Comparison of ENCODE assay signal across 8 mouse cellular contexts in genomic region chr19:43689419-43690246, GRCm38 (mm10). TPM values are rescaled to one million over a fixed set of nuclear protein-coding genes. Genes with fewer than 3 reads are reported as not detected.
DNase-seq lines count a peak whose midpoint lies in the region; ATAC-seq and TF ChIP-seq lines count a peak whose summit lies in the region.

Gene Entpd7 (plus strand): TSS chr19:43689672.

- under 1% methylated on average over 60 of the region's 60 CpGs for WGBS in forebrain, embryonic 12.5 days
- under 1% methylated on average over 59 of the region's 60 CpGs for WGBS in heart, postnatal 0 days
- under 1% methylated on average over 60 of the region's 60 CpGs for WGBS in liver, embryonic 16.5 days (ENCODE audit: insufficient replicate concordance)
- WGBS in neural tube, embryonic 13.5 days, result under 1% methylated on average over 60 of the region's 60 CpGs

- H3K4me3 ChIP-seq in CH12.LX (replicated peaks in 1 of 3; ENCODE audit: low read depth in 2 of 3, low read length in 2 of 3, poor library complexity in 1 of 3), result peak within 1 kb of the TSS; percentile 77 to 95 (median 88)
- H3K4me3 ChIP-seq in forebrain, embryonic 12.5 days (replicated peaks), result peak within 1 kb of the TSS; percentile 65
- H3K4me3 ChIP-seq in heart, postnatal 0 days (ENCODE audit: low read depth, low read length), result peak within 1 kb of the TSS; percentile 79
- H3K4me3 ChIP-seq in liver, embryonic 16.5 days (ENCODE audit: low read depth, low read length), result peak within 1 kb of the TSS; percentile 71
- peak within 1 kb of the TSS; percentile 79 for H3K4me3 ChIP-seq in neural tube, embryonic 13.5 days
- H3K4me3 ChIP-seq in testis, adult 2 months (ENCODE audit: control insufficient read depth, low read depth, low read length), result peak within 1 kb of the TSS; percentile 89

- peak; percentile 85 for TF ChIP-seq POLR2A in CH12.LX (IDR thresholded peaks at IDR 0.05; ENCODE audit: low read depth, low read length)
- TF ChIP-seq POLR2A in testis, adult 2 months (IDR thresholded peaks at IDR 0.05; ENCODE audit: control insufficient read depth, low read depth, low read length), result peak; percentile 63

- dilution Hi-C loops in CH12.LX (cut with MboI; ENCODE audit: extremely low pct_ligation_motif_present, extremely low pct_unique_long_range_greater_than_20kb, low sequenced_read_pairs), result no loop called here

- TF ChIP-seq CTCF in CH12.LX (conservative IDR thresholded peaks at IDR 0.05 in 1 of 2, IDR thresholded peaks at IDR 0.05 in 1 of 2; ENCODE audit: low read depth in 2 of 2, low read length in 2 of 2), result no peak
- peak; percentile 52 for TF ChIP-seq CTCF in heart, postnatal 0 days (IDR thresholded peaks at IDR 0.05; ENCODE audit: low read depth)
- peak; percentile 12; the same call in 1 of the 2 replicates for TF ChIP-seq CTCF in testis, adult 2 months (IDR thresholded peaks at IDR 0.05; ENCODE audit: control insufficient read depth, insufficient read depth, insufficient replicate concordance, low read depth, low read length)

- H3K27ac ChIP-seq in CH12.LX (ENCODE audit: insufficient read depth, low read depth), result no peak within 1 kb of the TSS
- peak within 1 kb of the TSS; percentile 76 for H3K27ac ChIP-seq in forebrain, embryonic 12.5 days
- 0 out of 2 replicates have a peak within 1 kb of the TSS, but pooled peaks have one; percentile 14 for H3K27ac ChIP-seq in heart, postnatal 0 days (ENCODE audit: low read depth)
- H3K27ac ChIP-seq in liver, embryonic 16.5 days (ENCODE audit: low read length), result no peak within 1 kb of the TSS
- H3K27ac ChIP-seq in neural tube, embryonic 13.5 days (replicated peaks), result peak within 1 kb of the TSS; percentile 86
- H3K27ac ChIP-seq in testis, adult 2 months (ENCODE audit: control insufficient read depth, insufficient read depth, low read depth, low read length), result peak within 1 kb of the TSS; percentile 5; the same call in 1 of the 2 replicates

- in situ Hi-C loops in CH12.LX (cut with MboI; ENCODE audit: low pct_ligation_motif_present, low pct_unique_long_range_greater_than_20kb, low sequenced_read_pairs), result no loop called here

- H3K27me3 ChIP-seq in CH12.LX (replicated peaks), result no peaks in the 10 kb centered on the region
- H3K27me3 ChIP-seq in forebrain, embryonic 12.5 days, result peaks cover 9% of the 10 kb centered on the region
- no peaks in the 10 kb centered on the region for H3K27me3 ChIP-seq in heart, postnatal 0 days (ENCODE audit: control insufficient read depth, insufficient read depth, low read length)
- no peaks in the 10 kb centered on the region for H3K27me3 ChIP-seq in liver, embryonic 16.5 days (ENCODE audit: control insufficient read depth, insufficient read depth, low read depth, low read length)
- no peaks in the 10 kb centered on the region for H3K27me3 ChIP-seq in neural tube, embryonic 13.5 days
- no peaks in the 10 kb centered on the region for H3K27me3 ChIP-seq in testis, adult 2 months (ENCODE audit: control insufficient read depth, insufficient read depth, low read length)

- H3K36me3 ChIP-seq in CH12.LX (replicated peaks in 1 of 2; ENCODE audit: control insufficient read depth in 1 of 2, insufficient read depth in 1 of 2, low read length in 1 of 2), result peaks cover 2 to 18% of the 10 kb centered on the region in 2 experiments
- peaks cover 3% of the 10 kb centered on the region; the same call in 1 of the 2 replicates for H3K36me3 ChIP-seq in forebrain, embryonic 12.5 days (replicated peaks)
- H3K36me3 ChIP-seq in heart, postnatal 0 days (replicated peaks; ENCODE audit: control insufficient read depth, insufficient read depth, low read length), result no peaks in the 10 kb centered on the region
- no peaks in the 10 kb centered on the region for H3K36me3 ChIP-seq in liver, embryonic 16.5 days (ENCODE audit: control insufficient read depth, insufficient read depth)
- peaks cover 8% of the 10 kb centered on the region for H3K36me3 ChIP-seq in neural tube, embryonic 13.5 days
- no peaks in the 10 kb centered on the region for H3K36me3 ChIP-seq in testis, adult 2 months (ENCODE audit: control insufficient read depth, insufficient read depth, low read length)

- peak within 1 kb of the TSS; percentile 53 for H3K4me2 ChIP-seq in CH12.LX (ENCODE audit: insufficient read depth, low read depth, poor library complexity, severe bottlenecking)
- H3K4me2 ChIP-seq in forebrain, embryonic 12.5 days, result peak within 1 kb of the TSS; percentile 93
- H3K4me2 ChIP-seq in heart, postnatal 0 days (ENCODE audit: low read depth, low read length), result peak within 1 kb of the TSS; percentile 81
- H3K4me2 ChIP-seq in liver, embryonic 16.5 days (ENCODE audit: low read depth, low read length), result peak within 1 kb of the TSS; percentile 97
- peak within 1 kb of the TSS; percentile 81 for H3K4me2 ChIP-seq in neural tube, embryonic 13.5 days

- H3K9me3 ChIP-seq in CH12.LX (replicated peaks; ENCODE audit: low read length), result no peaks in the 10 kb centered on the region
- no peaks in the 10 kb centered on the region for H3K9me3 ChIP-seq in forebrain, embryonic 12.5 days
- no peaks in the 10 kb centered on the region for H3K9me3 ChIP-seq in heart, postnatal 0 days (replicated peaks; ENCODE audit: control insufficient read depth, low read length)
- no peaks in the 10 kb centered on the region for H3K9me3 ChIP-seq in liver, embryonic 16.5 days (replicated peaks; ENCODE audit: control insufficient read depth, low read length)
- no peaks in the 10 kb centered on the region for H3K9me3 ChIP-seq in neural tube, embryonic 13.5 days

- H3K79me2 ChIP-seq in CH12.LX (replicated peaks; ENCODE audit: control insufficient read depth, extremely low read depth, insufficient read depth, poor library complexity, severe bottlenecking), result no peaks in the 10 kb centered on the region

- TF ChIP-seq RAD21 in CH12.LX (IDR thresholded peaks at IDR 0.05; ENCODE audit: low read depth, low read length), result no peak; the same call in 1 of the 2 replicates

- DNase-seq in CH12.LX (ENCODE audit: extremely low read depth), result peak; percentile 91
- DNase-seq in c-Kit-positive CD71-positive TER-119-negative erythroid progenitor cells, embryonic 14.5 days (ENCODE audit: low read depth), result peak; percentile 91
- DNase-seq in heart, postnatal 0 days (ENCODE audit: low spot score), result peak; percentile 97
- peak; percentile 95 to 98 for DNase-seq in kidney, postnatal 4 days

- peak; percentile 99 for ATAC-seq in forebrain, embryonic 12.5 days (ENCODE audit: low FRiP score)
- peak; percentile 100 for ATAC-seq in heart, postnatal 0 days (ENCODE audit: insufficient read depth, low read depth)
- ATAC-seq in liver, embryonic 16.5 days (ENCODE audit: low read depth), result peak; percentile 99
- peak; percentile 96 for ATAC-seq in neural tube, embryonic 13.5 days (ENCODE audit: low read depth)

- no peak for TF ChIP-seq EP300 in CH12.LX (IDR thresholded peaks at IDR 0.05; ENCODE audit: low read length)
- no peak for TF ChIP-seq EP300 in heart, postnatal 0 days (IDR thresholded peaks at IDR 0.05; ENCODE audit: low read depth)

- peaks cover under 1 to 15% of the 10 kb centered on the region in 2 experiments; a peak in 1 of 4 replicates for H3K4me1 ChIP-seq in CH12.LX (ENCODE audit: control insufficient read depth in 1 of 2, insufficient read depth in 2 of 2)
- peaks cover 14% of the 10 kb centered on the region for H3K4me1 ChIP-seq in forebrain, embryonic 12.5 days
- no peaks in the 10 kb centered on the region for H3K4me1 ChIP-seq in heart, postnatal 0 days (ENCODE audit: control insufficient read depth, insufficient read depth)
- peaks cover 9% of the 10 kb centered on the region for H3K4me1 ChIP-seq in liver, embryonic 16.5 days (ENCODE audit: control insufficient read depth, low read depth, low read length)
- peaks cover 24% of the 10 kb centered on the region for H3K4me1 ChIP-seq in neural tube, embryonic 13.5 days (replicated peaks)
- H3K4me1 ChIP-seq in testis, adult 2 months (ENCODE audit: control insufficient read depth, insufficient read depth, low read length), result peaks cover 7% of the 10 kb centered on the region

- H3K9ac ChIP-seq in CH12.LX (ENCODE audit: insufficient read depth, low read depth), result peak within 1 kb of the TSS; percentile 63
- H3K9ac ChIP-seq in forebrain, embryonic 12.5 days, result peak within 1 kb of the TSS; percentile 82
- H3K9ac ChIP-seq in heart, postnatal 0 days (replicated peaks; ENCODE audit: low read depth, low read length), result peak within 1 kb of the TSS; percentile 76
- H3K9ac ChIP-seq in liver, embryonic 16.5 days (ENCODE audit: low read depth, low read length), result peak within 1 kb of the TSS; percentile 68
- peak within 1 kb of the TSS; percentile 92 for H3K9ac ChIP-seq in neural tube, embryonic 13.5 days

TF ChIP-seq in CH12.LX, 34 proteins besides CTCF, POLR2A, EP300 and RAD21 (continues in another document):
- TF ChIP-seq NELFE (IDR thresholded peaks at IDR 0.05; ENCODE audit: low read depth, low read length), result peak; percentile 69
- TF ChIP-seq SMC3 (IDR thresholded peaks at IDR 0.05; ENCODE audit: low read depth, low read length), result no peak
- TF ChIP-seq GABPA (IDR thresholded peaks at IDR 0.05; ENCODE audit: insufficient replicate concordance, low read depth, low read length), result no peak
- no peak for TF ChIP-seq MEF2A (IDR thresholded peaks at IDR 0.05; ENCODE audit: borderline replicate concordance, low read depth, low read length)
- no peak for TF ChIP-seq MYC (IDR thresholded peaks at IDR 0.05; ENCODE audit: low read depth, low read length)
- TF ChIP-seq CHD1 (IDR thresholded peaks at IDR 0.05; ENCODE audit: low read depth, low read length), result no peak
- TF ChIP-seq RCOR1 (conservative IDR thresholded peaks at IDR 0.05; ENCODE audit: low read depth, low read length), result no peak
- peak; percentile 64 for TF ChIP-seq BHLHE40 (IDR thresholded peaks at IDR 0.05; ENCODE audit: low read depth, low read length)
- no peak for TF ChIP-seq POLR2AphosphoS2 (IDR thresholded peaks at IDR 0.05; ENCODE audit: low read depth, low read length)
- TF ChIP-seq SIN3A (IDR thresholded peaks at IDR 0.05; ENCODE audit: low read length), result peak; percentile 89; the same call in 1 of the 2 replicates
- peak; percentile 76 for TF ChIP-seq ELF1 (IDR thresholded peaks at IDR 0.05; ENCODE audit: low read depth, low read length)
- TF ChIP-seq NRF1 (IDR thresholded peaks at IDR 0.05; ENCODE audit: low read depth, low read length), result peak; percentile 64
- no peak for TF ChIP-seq PAX5 (IDR thresholded peaks at IDR 0.05; ENCODE audit: low read length)

RNA-seq across cellular contexts. Expression of gene Entpd7, which starts in this region (rescaled TPM):
- total RNA-seq in CH12.LX (2012; rRNA removed) (6.0 and 7.7 TPM in 2 replicates), CH12.LX (2014; rRNA removed) (2.7 and 2.9 TPM in 2 replicates)
- polyA plus RNA-seq in CH12.LX (2012; ENCODE audit: insufficient read length, low read depth), result 3.9 and 4.0 TPM in 2 replicates
- polyA plus RNA-seq in forebrain, embryonic 12.5 days (2016; fragmentation: Nextera tagmentation; extraction: Ambion mirVana), result 10.2 TPM in 2 replicates
- total RNA-seq in heart, postnatal 0 days (2014; rRNA removed; ENCODE audit: low replicate concordance), result 0.70 and 2.1 TPM in 2 replicates
- polyA plus RNA-seq in heart, postnatal 0 days (2015; fragmentation: Nextera tagmentation; extraction: Ambion mirVana), result 2.9 and 3.2 TPM in 2 replicates
- 2.2 and 2.5 TPM in 2 replicates for polyA plus RNA-seq in liver, embryonic 16.5 days (2015; fragmentation: Nextera tagmentation; extraction: Ambion mirVana)
- 8.9 and 11.3 TPM in 2 replicates for polyA plus RNA-seq in neural tube, embryonic 13.5 days (2015; fragmentation: Nextera tagmentation; extraction: Ambion mirVana)
- polyA plus RNA-seq in testis, adult 2 months (2012; rRNA removed), result 1.5 and 1.6 TPM in 2 replicates

Comparison
In these comparisons a context has a peak if more than half of its experiments do, and no peak if none do; other contexts are left out.
1. H3K27ac ChIP-seq: peak in forebrain, embryonic 12.5 days (single experiment), heart, postnatal 0 days (single experiment), neural tube, embryonic 13.5 days (single experiment) and testis, adult 2 months (single experiment); none in CH12.LX (single experiment) and liver, embryonic 16.5 days (single experiment).
2. CTCF ChIP-seq: peak in heart, postnatal 0 days (single experiment) and testis, adult 2 months (single experiment); none in CH12.LX (0 of 2).
3. Peak in every context shown above with its lines, with median percentiles within 50 percentile points of each other: DNase-seq, H3K4me2 ChIP-seq, H3K4me3 ChIP-seq, H3K9ac ChIP-seq and ATAC-seq.